Mouse (Mus musculus) urinary bladder, postnatal 0 days (tissue): ENCODE results near the gene Capn2. TPM values are rescaled to one million over a fixed set of nuclear protein-coding genes. Genes with fewer than 3 reads are reported as not detected.

Source experiments
- polyA plus RNA-seq: library from polyadenylated mRNA; unstranded; fragments of >200 nt; fragmentation: Nextera tagmentation; extraction: Ambion mirVana; gene quantifications from 2 replicates; pipeline ENCODE4 v1.2.1, GENCODE M21; 2015

Capn2 gene
- polyA plus RNA-seq = 116 and 146 TPM in 2 replicates

DNA sequence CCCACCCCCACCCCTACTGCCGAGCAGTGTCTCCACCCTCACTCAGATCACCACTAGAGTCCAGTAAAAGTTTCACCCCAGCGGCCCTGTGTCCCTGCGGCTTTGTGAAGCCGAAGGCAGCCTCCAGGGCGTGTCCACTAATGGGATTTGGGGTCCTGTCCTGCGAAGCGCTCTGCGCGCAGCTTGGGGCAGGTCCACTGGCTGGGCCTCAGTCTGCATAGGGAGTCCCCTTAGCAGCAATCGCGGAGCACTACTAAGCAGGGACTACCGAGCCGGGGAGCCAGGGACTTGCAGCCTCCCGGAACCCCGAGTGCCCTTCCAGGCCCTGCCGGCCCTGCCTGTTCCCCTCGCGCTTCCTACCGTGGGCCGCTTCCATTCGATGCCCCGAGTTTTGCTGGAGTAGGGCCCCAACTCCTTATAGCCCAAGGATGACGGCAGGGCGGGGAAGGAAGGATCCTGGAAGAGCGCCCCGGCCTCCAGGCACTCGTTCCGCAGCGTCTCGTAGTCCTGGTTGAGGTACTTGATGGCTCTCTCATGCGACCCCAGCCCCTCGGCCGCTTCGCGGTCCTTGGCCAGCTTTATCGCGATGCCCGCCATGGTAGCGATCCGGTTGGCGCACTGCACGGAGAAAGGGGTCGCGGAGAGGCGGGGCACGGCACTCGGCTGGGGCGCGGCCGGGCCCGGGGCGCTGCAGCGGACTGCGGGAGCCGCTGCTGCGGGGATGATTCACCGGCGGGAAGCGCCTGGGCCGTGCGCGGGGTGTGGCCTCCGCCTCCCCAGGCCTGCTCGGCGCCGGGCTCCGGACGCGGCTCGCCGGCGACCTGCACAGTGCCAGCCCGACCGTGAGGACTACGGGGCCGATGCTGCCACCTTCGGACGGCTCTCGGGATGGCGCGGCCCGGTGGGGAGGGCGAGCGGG, at the start of gene Capn2:
Gene Capn2 (minus strand): TSS at position 851 of the 919 bp plus-strand sequence.

GRCm38 (mm10) chr1:182564408-182565120, 47.2 kb upstream of the Capn2 start, which contains the start of gene Capn8:
TSS of gene Capn8 (plus strand) at chr1:182565007.

Other genes starting within 250 kb of the Capn2 start
- gene Degs1, start 234.8 kb downstream of the Capn2 start, polyA plus RNA-seq = 144 and 161 TPM in 2 replicates
- 11.3 and 11.7 TPM in 2 replicates for gene Fbxo28, start 176.0 kb downstream of the Capn2 start, polyA plus RNA-seq
- gene Trp53bp2, start 108.4 kb downstream of the Capn2 start, polyA plus RNA-seq = 10.7 and 12.4 TPM in 2 replicates
- gene Capn8, start 47.4 kb upstream of the Capn2 start, polyA plus RNA-seq = 0.18 and 0.21 TPM in 2 replicates
- not detected in 2 replicates for gene Ccdc185, start 231.6 kb upstream of the Capn2 start, polyA plus RNA-seq
- 9.5 and 12.1 TPM in 2 replicates for gene Susd4, start 246.3 kb upstream of the Capn2 start, polyA plus RNA-seq